Mouse (Mus musculus): ENCODE data around the gene Gm9903. TPM values are rescaled to one million over a fixed set of nuclear protein-coding genes. Genes with fewer than 3 reads are reported as not detected.

Gene Gm9903
- polyA plus RNA-seq, 1 experiment: 0.18 TPM

DNA sequence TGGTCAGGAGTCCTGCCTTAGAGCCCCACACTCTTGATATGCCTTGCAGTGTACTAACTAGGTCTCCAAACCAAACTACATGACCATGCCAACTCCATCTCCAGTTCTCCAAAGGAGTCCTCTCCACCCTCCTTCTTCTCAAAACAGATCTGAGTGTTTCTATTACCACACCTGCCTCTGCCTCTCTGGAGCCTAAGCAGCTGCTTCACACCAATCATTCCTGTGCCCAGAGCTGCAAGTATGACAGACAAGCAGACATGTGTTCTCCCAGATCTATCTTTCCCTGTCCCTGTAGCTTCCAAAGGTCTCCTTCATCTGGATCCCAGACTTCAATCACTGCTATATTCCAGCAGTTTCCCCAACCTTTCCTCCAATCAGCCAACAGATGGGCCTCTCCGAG, 27.0 kb downstream of the Gm9903 start:
- Histone ChIP-seq H3K4me3 (ENCODE audit: insufficient read depth, poor library complexity, severe bottlenecking) (peak overlapping the region; percentile 97), H3K79me2 (ENCODE audit: control insufficient read depth, insufficient read depth) (peaks cover 73% of the 10 kb centered on the region), H3K36me3 (ENCODE audit: control insufficient read depth, insufficient read depth) (peaks cover 42% of the 10 kb centered on the region), H3K27me3 (ENCODE audit: control insufficient read depth, insufficient read depth, insufficient read length) (no peaks in the 10 kb centered on the region), H3ac (ENCODE audit: control insufficient read depth, insufficient read length, low read depth) (peak overlapping the region; percentile 72), H3K79me3 (ENCODE audit: low read depth) (peaks cover 46% of the 10 kb centered on the region)
- no peak for TF ChIP-seq MAX (IDR thresholded peaks at IDR 0.05)
- peak; percentile 24 for TF ChIP-seq MYOD1 (IDR thresholded peaks at IDR 0.05; ENCODE audit: control insufficient read depth, insufficient read length, low read depth)

DNA sequence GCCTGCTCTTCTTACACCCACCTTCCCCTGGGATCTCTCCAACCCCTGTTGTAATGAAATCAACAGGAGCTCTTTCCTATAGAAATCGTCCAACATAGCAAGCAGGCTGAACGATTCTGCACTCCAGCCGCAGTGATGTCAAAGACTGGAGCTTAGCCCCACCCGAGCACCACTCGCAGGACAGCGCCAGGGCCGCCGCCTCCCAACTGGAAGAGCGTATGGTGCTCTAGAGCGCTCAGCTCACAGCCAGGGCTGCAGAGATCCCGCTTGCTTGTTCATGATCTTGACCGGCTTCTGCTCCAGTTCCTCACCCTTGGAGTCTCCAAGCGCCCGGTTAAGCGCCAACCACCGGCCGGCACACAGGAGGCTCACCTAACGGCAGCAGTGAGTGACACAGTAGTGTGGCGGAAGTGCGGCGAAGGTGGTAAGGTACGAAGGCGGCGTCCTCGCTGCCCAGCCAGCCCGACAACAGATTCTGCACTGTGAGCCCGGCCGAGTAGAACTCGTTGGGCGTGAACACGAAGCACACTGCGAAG, 27.6 kb downstream of the Gm9903 start:
- Histone ChIP-seq H3K79me2 (ENCODE audit: control insufficient read depth, insufficient read depth) (peaks cover 75% of the 10 kb centered on the region), H3K4me3 (ENCODE audit: insufficient read depth, poor library complexity, severe bottlenecking) (peak overlapping the region; percentile 97), H3K27me3 (ENCODE audit: control insufficient read depth, insufficient read depth, insufficient read length) (no peaks in the 10 kb centered on the region), H3K36me3 (ENCODE audit: control insufficient read depth, insufficient read depth) (peaks cover 47% of the 10 kb centered on the region), H3K79me3 (ENCODE audit: low read depth) (peaks cover 45% of the 10 kb centered on the region), H3ac (ENCODE audit: control insufficient read depth, insufficient read length, low read depth) (peak overlapping the region; percentile 72)
- TF ChIP-seq USF1 (IDR thresholded peaks at IDR 0.05; ENCODE audit: low read depth): no peak
- TF ChIP-seq CTCF (IDR thresholded peaks at IDR 0.05; ENCODE audit: control insufficient read depth, insufficient read depth, insufficient read length): no peak
- no peak for TF ChIP-seq CEBPB (IDR thresholded peaks at IDR 0.05; ENCODE audit: low read depth)
- no peak for TF ChIP-seq MAX (IDR thresholded peaks at IDR 0.05)
- no peak for TF ChIP-seq MYOG (IDR thresholded peaks at IDR 0.05; ENCODE audit: control insufficient read depth, extremely low read depth, insufficient read length)
- TF ChIP-seq MYOD1 (IDR thresholded peaks at IDR 0.05; ENCODE audit: control insufficient read depth, insufficient read length, low read depth): no peak
- no peak for TF ChIP-seq FOSL1 (IDR thresholded peaks at IDR 0.05; ENCODE audit: insufficient read depth, low read length, poor library complexity, severe bottlenecking)

- Histone ChIP-seq H3K27me3 (ENCODE audit: control insufficient read depth, insufficient read depth, insufficient read length) (no peaks in the 10 kb centered on the region), H3ac (ENCODE audit: control insufficient read depth, insufficient read length, low read depth) (peak within 1 kb of the TSS; percentile 80), H3K79me2 (ENCODE audit: control insufficient read depth, insufficient read depth) (peaks cover 81% of the 10 kb centered on the region), H3K79me3 (ENCODE audit: low read depth) (peaks cover 45% of the 10 kb centered on the region), H3K4me3 (ENCODE audit: insufficient read depth, poor library complexity, severe bottlenecking) (peak within 1 kb of the TSS; percentile 97), H3K36me3 (ENCODE audit: control insufficient read depth, insufficient read depth) (peaks cover 53% of the 10 kb centered on the region)
- TF ChIP-seq USF1 (IDR thresholded peaks at IDR 0.05; ENCODE audit: low read depth): no peak
- TF ChIP-seq MAX (IDR thresholded peaks at IDR 0.05): peak; percentile 30
- no peak for TF ChIP-seq MYOG (IDR thresholded peaks at IDR 0.05; ENCODE audit: control insufficient read depth, extremely low read depth, insufficient read length)
- TF ChIP-seq CTCF (IDR thresholded peaks at IDR 0.05; ENCODE audit: control insufficient read depth, insufficient read depth, insufficient read length): no peak
- TF ChIP-seq FOSL1 (IDR thresholded peaks at IDR 0.05; ENCODE audit: insufficient read depth, low read length, poor library complexity, severe bottlenecking): no peak
- no peak for TF ChIP-seq CEBPB (IDR thresholded peaks at IDR 0.05; ENCODE audit: low read depth)
Observed at GRCm38 (mm10) chr5:33657787-33658663, 28.3 kb downstream of the Gm9903 start, which contains the start of the genes Tacc3 and Tmem129. Gene Tacc3, plus strand, starts transcription at chr5:33658128. Gene Tmem129, minus strand, starts transcription at chr5:33658416.

- peaks cover 45% of the 10 kb centered on the region for H3K79me3 ChIP-seq (ENCODE audit: low read depth)
- H3K79me2 ChIP-seq (ENCODE audit: control insufficient read depth, insufficient read depth): peaks cover 85% of the 10 kb centered on the region
- H3K27me3 ChIP-seq (ENCODE audit: control insufficient read depth, insufficient read depth, insufficient read length): no peaks in the 10 kb centered on the region
- peaks cover 54% of the 10 kb centered on the region for H3K36me3 ChIP-seq (ENCODE audit: control insufficient read depth, insufficient read depth)
- H3K4me3 ChIP-seq (ENCODE audit: insufficient read depth, poor library complexity, severe bottlenecking): peak overlapping the region; percentile 97
- TF ChIP-seq MYOD1 (IDR thresholded peaks at IDR 0.05; ENCODE audit: control insufficient read depth, insufficient read length, low read depth) (no peak), USF1 (IDR thresholded peaks at IDR 0.05; ENCODE audit: low read depth) (no peak)
- peak overlapping the region; percentile 80 for H3ac ChIP-seq (ENCODE audit: control insufficient read depth, insufficient read length, low read depth)
Observed at GRCm38 (mm10) chr5:33658664-33659050, 28.9 kb downstream of the Gm9903 start.

DNA sequence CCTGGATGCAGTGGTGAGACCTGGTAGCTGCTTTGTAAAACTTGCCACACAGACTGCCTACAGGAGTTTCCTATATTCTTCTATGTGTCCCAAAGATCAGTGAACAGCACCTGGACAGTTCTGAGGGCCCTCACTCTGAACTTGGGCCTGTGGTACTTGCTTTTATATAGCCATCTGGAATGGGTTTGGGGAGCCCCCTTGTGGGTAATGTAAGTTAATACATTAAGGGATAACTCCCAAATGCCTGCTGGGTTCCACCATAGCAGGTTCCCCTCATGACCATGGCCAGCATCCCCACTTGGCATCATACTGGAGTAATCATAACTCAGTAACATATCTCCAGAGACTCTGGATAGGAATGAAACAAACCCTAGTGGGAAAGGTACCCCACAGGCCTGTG, 38.5 kb downstream of the Gm9903 start:
- Histone ChIP-seq H3K36me3 (ENCODE audit: control insufficient read depth, insufficient read depth) (peaks cover 94% of the 10 kb centered on the region), H3K79me3 (ENCODE audit: low read depth) (no peaks in the 10 kb centered on the region), H3K79me2 (ENCODE audit: control insufficient read depth, insufficient read depth) (peaks cover 8% of the 10 kb centered on the region), H3ac (ENCODE audit: control insufficient read depth, insufficient read length, low read depth) (no peak overlapping the region), H3K27me3 (ENCODE audit: control insufficient read depth, insufficient read depth, insufficient read length) (no peaks in the 10 kb centered on the region), H3K4me3 (ENCODE audit: insufficient read depth, poor library complexity, severe bottlenecking) (no peak overlapping the region)
- no peak for TF ChIP-seq CEBPB (IDR thresholded peaks at IDR 0.05; ENCODE audit: low read depth)
- TF ChIP-seq MYOD1 (IDR thresholded peaks at IDR 0.05; ENCODE audit: control insufficient read depth, insufficient read length, low read depth): no peak
- no peak for TF ChIP-seq USF1 (IDR thresholded peaks at IDR 0.05; ENCODE audit: low read depth)
- no peak for TF ChIP-seq FOSL1 (IDR thresholded peaks at IDR 0.05; ENCODE audit: insufficient read depth, low read length, poor library complexity, severe bottlenecking)
- no peak for TF ChIP-seq MAX (IDR thresholded peaks at IDR 0.05)
- TF ChIP-seq MYOG (IDR thresholded peaks at IDR 0.05; ENCODE audit: control insufficient read depth, extremely low read depth, insufficient read length): no peak
- TF ChIP-seq CTCF (IDR thresholded peaks at IDR 0.05; ENCODE audit: control insufficient read depth, insufficient read depth, insufficient read length): no peak

DNA sequence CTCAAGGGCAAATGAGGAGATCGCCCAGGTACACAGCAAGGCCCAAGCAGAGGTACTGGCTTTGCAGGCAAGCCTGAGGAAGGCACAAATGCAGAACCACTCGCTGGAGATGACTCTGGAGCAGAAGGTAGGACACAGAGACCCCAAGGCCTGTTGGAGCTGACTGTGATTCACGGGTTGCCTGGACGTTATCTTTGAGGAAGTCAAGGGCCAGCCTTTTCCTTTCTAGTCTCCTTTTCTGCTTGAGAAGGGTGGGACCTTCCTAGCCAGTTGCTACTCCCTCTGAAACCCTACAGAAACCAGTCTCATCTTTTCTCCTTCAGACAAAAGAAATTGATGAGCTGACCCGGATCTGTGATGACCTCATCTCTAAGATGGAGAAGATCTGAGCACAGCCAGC, 41.9 kb downstream of the Gm9903 start:
- H3K79me3 ChIP-seq (ENCODE audit: low read depth): no peaks in the 10 kb centered on the region
- H3ac ChIP-seq (ENCODE audit: control insufficient read depth, insufficient read length, low read depth): no peak overlapping the region
- H3K36me3 ChIP-seq (ENCODE audit: control insufficient read depth, insufficient read depth): peaks cover 74% of the 10 kb centered on the region
- H3K79me2 ChIP-seq (ENCODE audit: control insufficient read depth, insufficient read depth): no peaks in the 10 kb centered on the region
- no peaks in the 10 kb centered on the region for H3K27me3 ChIP-seq (ENCODE audit: control insufficient read depth, insufficient read depth, insufficient read length)
- TF ChIP-seq MYOG (IDR thresholded peaks at IDR 0.05; ENCODE audit: control insufficient read depth, extremely low read depth, insufficient read length) (no peak), USF1 (IDR thresholded peaks at IDR 0.05; ENCODE audit: low read depth) (no peak), MAX (IDR thresholded peaks at IDR 0.05) (no peak), CTCF (IDR thresholded peaks at IDR 0.05; ENCODE audit: control insufficient read depth, insufficient read depth, insufficient read length) (no peak), MYOD1 (IDR thresholded peaks at IDR 0.05; ENCODE audit: control insufficient read depth, insufficient read length, low read depth) (no peak), CEBPB (IDR thresholded peaks at IDR 0.05; ENCODE audit: low read depth) (no peak), FOSL1 (IDR thresholded peaks at IDR 0.05; ENCODE audit: insufficient read depth, low read length, poor library complexity, severe bottlenecking) (no peak)
- H3K4me3 ChIP-seq (ENCODE audit: insufficient read depth, poor library complexity, severe bottlenecking): no peak overlapping the region

Data from C2C12 (cell line).